ENCODE assay signal across 8 mouse cellular contexts in genomic region chr1:37540810-37541658, GRCm38 (mm10). TPM values are rescaled to one million over a fixed set of nuclear protein-coding genes. Genes with fewer than 3 reads are reported as not detected.
DNase-seq lines count a peak whose midpoint lies in the region; ATAC-seq and TF ChIP-seq lines count a peak whose summit lies in the region.

Gene Mgat4a (minus strand): TSS chr1:37541016.

- peak within 1 kb of the TSS; percentile 90 for H3K4me3 ChIP-seq in ES-Bruce4 (ENCODE audit: low read depth, low read length)
- peak within 1 kb of the TSS; percentile 88 for H3K4me3 ChIP-seq in forebrain, embryonic 15.5 days
- H3K4me3 ChIP-seq in liver, postnatal 0 days (ENCODE audit: low read depth, low read length): peak within 1 kb of the TSS; percentile 72
- H3K4me3 ChIP-seq in neural tube, embryonic 14.5 days (ENCODE audit: low read depth, low read length): peak within 1 kb of the TSS; percentile 82
- peak within 1 kb of the TSS; percentile 63 for H3K4me3 ChIP-seq in testis, adult 2 months (ENCODE audit: control insufficient read depth, low read depth, low read length)

- peak; percentile 100 for ATAC-seq in forebrain, embryonic 15.5 days (replicated peaks)
- ATAC-seq in liver, postnatal 0 days: peak; percentile 100
- ATAC-seq in neural tube, embryonic 14.5 days (ENCODE audit: low read depth): peak; percentile 100

- peak within 1 kb of the TSS; percentile 93 for H3K4me2 ChIP-seq in forebrain, embryonic 15.5 days (replicated peaks)
- peak within 1 kb of the TSS; percentile 97 for H3K4me2 ChIP-seq in liver, postnatal 0 days (ENCODE audit: low read depth, low read length)
- peak within 1 kb of the TSS; percentile 82 for H3K4me2 ChIP-seq in neural tube, embryonic 14.5 days (ENCODE audit: low read depth, low read length)

- TF ChIP-seq CTCF in ES-Bruce4 (IDR thresholded peaks at IDR 0.05; ENCODE audit: low read depth, low read length): no peak
- TF ChIP-seq CTCF in liver, postnatal 0 days (IDR thresholded peaks at IDR 0.05; ENCODE audit: low read depth): no peak
- no peak for TF ChIP-seq CTCF in testis, adult 2 months (IDR thresholded peaks at IDR 0.05; ENCODE audit: control insufficient read depth, insufficient read depth, insufficient replicate concordance, low read depth, low read length)

- DNase-seq in c-Kit-positive CD71-positive TER-119-positive erythroid progenitor cells, embryonic 14.5 days (ENCODE audit: low spot score): peak; percentile 80
- DNase-seq in heart, postnatal 25 days (ENCODE audit: low spot score): peak; percentile 84
- peak; percentile 91 for DNase-seq in layer of hippocampus, adult 11-12 months (ENCODE audit: low spot score)
- peak; percentile 91 for DNase-seq in liver, postnatal 0 days

- TF ChIP-seq POLR2A in ES-Bruce4 (IDR thresholded peaks at IDR 0.05; ENCODE audit: insufficient read depth, low read length): peak; percentile 77
- TF ChIP-seq POLR2A in testis, adult 2 months (IDR thresholded peaks at IDR 0.05; ENCODE audit: control insufficient read depth, low read depth, low read length): no peak

- WGBS in forebrain, embryonic 15.5 days: under 1% methylated on average over 48 of the region's 72 CpGs
- WGBS in liver, postnatal 0 days (ENCODE audit: insufficient replicate concordance): 1% methylated on average over 54 of the region's 72 CpGs
- 1% methylated on average over 59 of the region's 72 CpGs for WGBS in neural tube, embryonic 14.5 days

- H3K4me1 ChIP-seq in ES-Bruce4 (ENCODE audit: control insufficient read depth, insufficient read depth, low read length): no peaks in the 10 kb centered on the region
- H3K4me1 ChIP-seq in forebrain, embryonic 15.5 days: peaks cover 11% of the 10 kb centered on the region
- H3K4me1 ChIP-seq in liver, postnatal 0 days (ENCODE audit: insufficient read depth): 0 out of 2 replicates have a peak, but pooled peaks cover 8% of the 10 kb centered on the region
- 0 out of 2 replicates have a peak, but pooled peaks cover 5% of the 10 kb centered on the region for H3K4me1 ChIP-seq in neural tube, embryonic 14.5 days (ENCODE audit: control insufficient read depth, insufficient read depth, low read length)
- no peaks in the 10 kb centered on the region; the same call in 1 of the 2 replicates for H3K4me1 ChIP-seq in testis, adult 2 months (ENCODE audit: control insufficient read depth, insufficient read depth, low read length)

- H3K27ac ChIP-seq in ES-Bruce4 (ENCODE audit: insufficient read depth, low read length): no peak within 1 kb of the TSS
- H3K27ac ChIP-seq in forebrain, embryonic 15.5 days (replicated peaks): peak within 1 kb of the TSS; percentile 87
- no peak within 1 kb of the TSS for H3K27ac ChIP-seq in liver, postnatal 0 days (ENCODE audit: low read depth)
- peak within 1 kb of the TSS; percentile 78 for H3K27ac ChIP-seq in neural tube, embryonic 14.5 days (ENCODE audit: low read depth, low read length)
- no peak within 1 kb of the TSS for H3K27ac ChIP-seq in testis, adult 2 months (ENCODE audit: control insufficient read depth, insufficient read depth, low read depth, low read length)

- peak within 1 kb of the TSS; percentile 96 for H3K9ac ChIP-seq in ES-Bruce4 (ENCODE audit: low read depth, poor library complexity, severe bottlenecking)
- H3K9ac ChIP-seq in forebrain, embryonic 15.5 days (replicated peaks): peak within 1 kb of the TSS; percentile 81
- H3K9ac ChIP-seq in liver, postnatal 0 days (replicated peaks): peak within 1 kb of the TSS; percentile 74
- peak within 1 kb of the TSS; percentile 74 for H3K9ac ChIP-seq in neural tube, embryonic 14.5 days (replicated peaks; ENCODE audit: low read depth, low read length)

- no peaks in the 10 kb centered on the region; the same call in 1 of the 2 replicates for H3K27me3 ChIP-seq in ES-Bruce4 (ENCODE audit: control insufficient read depth, insufficient read depth, low read length, poor library complexity, severe bottlenecking)
- no peaks in the 10 kb centered on the region for H3K27me3 ChIP-seq in forebrain, embryonic 15.5 days
- H3K27me3 ChIP-seq in liver, postnatal 0 days (ENCODE audit: insufficient read depth, low read length): peaks cover 17% of the 10 kb centered on the region
- H3K27me3 ChIP-seq in neural tube, embryonic 14.5 days (ENCODE audit: control insufficient read depth, insufficient read depth, low read length): peaks cover 3% of the 10 kb centered on the region; the same call in 1 of the 2 replicates
- no peaks in the 10 kb centered on the region for H3K27me3 ChIP-seq in testis, adult 2 months (ENCODE audit: control insufficient read depth, insufficient read depth, low read length)

- intact Hi-C loops in heart, postnatal 25 days (cut with DNase I): loop anchor here (5.0 kb wide), 1 partner anchor 91 kb away; no protein-coding TSS in a partner anchor

- H3K36me3 ChIP-seq in ES-Bruce4 (ENCODE audit: control insufficient read depth, insufficient read depth, low read length, poor library complexity, severe bottlenecking): no peaks in the 10 kb centered on the region
- no peaks in the 10 kb centered on the region for H3K36me3 ChIP-seq in forebrain, embryonic 15.5 days
- H3K36me3 ChIP-seq in liver, postnatal 0 days (replicated peaks; ENCODE audit: insufficient read depth, low read length): no peaks in the 10 kb centered on the region
- H3K36me3 ChIP-seq in neural tube, embryonic 14.5 days (ENCODE audit: control insufficient read depth, insufficient read depth, low read length): no peaks in the 10 kb centered on the region
- H3K36me3 ChIP-seq in testis, adult 2 months (ENCODE audit: control insufficient read depth, insufficient read depth, low read length): no peaks in the 10 kb centered on the region

- no peak for TF ChIP-seq EP300 in ES-Bruce4 (IDR thresholded peaks at IDR 0.05; ENCODE audit: insufficient read depth, low read depth, low read length)
- no peak for TF ChIP-seq EP300 in liver, postnatal 0 days (IDR thresholded peaks at IDR 0.05; ENCODE audit: low read depth)

- no peaks in the 10 kb centered on the region for H3K9me3 ChIP-seq in ES-Bruce4 (replicated peaks; ENCODE audit: control insufficient read depth, insufficient read depth, low read length, poor library complexity, severe bottlenecking)
- H3K9me3 ChIP-seq in forebrain, embryonic 15.5 days: no peaks in the 10 kb centered on the region
- H3K9me3 ChIP-seq in liver, postnatal 0 days (ENCODE audit: low read length): no peaks in the 10 kb centered on the region
- H3K9me3 ChIP-seq in neural tube, embryonic 14.5 days (ENCODE audit: control insufficient read depth, low read length): no peaks in the 10 kb centered on the region

RNA-seq across cellular contexts. Expression of gene Mgat4a, which starts in this region (rescaled TPM):
- 6.4 and 9.2 TPM in 2 replicates for polyA plus RNA-seq in ES-Bruce4 (2011; ENCODE audit: insufficient read depth, insufficient read length, low read depth, missing spikeins)
- 6.2 and 7.2 TPM in 2 replicates for polyA plus RNA-seq in forebrain, embryonic 15.5 days (2015; fragmentation: Nextera tagmentation; extraction: Ambion mirVana)
- total RNA-seq in heart, postnatal 25 days (2021): 10 to 100 TPM in 1 of 2 experiments, 1 to 10 TPM in 1; 8.6 to 10.8 TPM
- 0.66 and 1.4 TPM in 2 replicates for polyA plus RNA-seq in liver, postnatal 0 days (2015; fragmentation: Nextera tagmentation; extraction: Ambion mirVana)
- polyA plus RNA-seq in neural tube, embryonic 14.5 days (2014; fragmentation: Nextera tagmentation; extraction: Ambion mirVana): 14.8 and 17.2 TPM in 2 replicates
- 2.9 and 3.2 TPM in 2 replicates for polyA plus RNA-seq in testis, adult 2 months (2012; rRNA removed)

Comparison
In these comparisons a context has a peak if more than half of its experiments do, and no peak if none do; other contexts are left out.
1. H3K27ac ChIP-seq: peak in forebrain, embryonic 15.5 days (single experiment) and neural tube, embryonic 14.5 days (single experiment); none in ES-Bruce4 (single experiment), liver, postnatal 0 days (single experiment) and testis, adult 2 months (single experiment).
2. Peak in every context shown above with its lines, with median percentiles within 50 percentile points of each other: H3K4me3 ChIP-seq, H3K9ac ChIP-seq, DNase-seq, ATAC-seq and H3K4me2 ChIP-seq.